Mouse (Mus musculus) heart, embryonic 13.5 days (tissue): ENCODE results near the gene Eef2k. TPM values are rescaled to one million over a fixed set of nuclear protein-coding genes. Genes with fewer than 3 reads are reported as not detected.
"Not testable (repeated sequence)": the region's sequence is repeated elsewhere in the genome, so short reads cannot be mapped to it uniquely, and the experiment has no call there.

Source experiments
- ATAC-seq: fragments of 200-750 bp; cut with Nextera tagmentation; 2 replicates; pipeline ENCODE4 v1.8.0; 2017; ENCODE audit warnings: moderate TSS enrichment; ENCODE audit not compliant: insufficient number of reproducible peaks, low FRiP score, low TSS enrichment; ENCODE audit errors: extremely low read depth
- H3K27ac ChIP-seq: fragments of 300-500 bp; sonication (generic); replicated peaks from 2 replicates; pipeline ENCODE4 v1.5.1; 2015; ENCODE audit warnings: moderate library complexity, mild to moderate bottlenecking, inconsistent platforms
- H3K27me3 ChIP-seq: fragments of 300-500 bp; sonication (generic); replicated peaks from 2 replicates; pipeline ENCODE4 v1.6.1; 2015; ENCODE audit warnings: mild to moderate bottlenecking, inconsistent platforms
- H3K36me3 ChIP-seq: fragments of 300-500 bp; sonication (generic); 2 replicates; pipeline ENCODE4 v1.6.1; 2015; ENCODE audit warnings: mild to moderate bottlenecking, inconsistent platforms
- H3K4me1 ChIP-seq: fragments of 300-500 bp; sonication (generic); 2 replicates; pipeline ENCODE4 v1.6.1; 2015; ENCODE audit warnings: inconsistent platforms
- H3K4me2 ChIP-seq: fragments of 300-500 bp; sonication (generic); 2 replicates; pipeline ENCODE4 v1.6.1; 2015; ENCODE audit warnings: inconsistent platforms, mild to moderate bottlenecking, moderate library complexity
- H3K4me3 ChIP-seq: fragments of 300-500 bp; sonication (generic); 2 replicates; pipeline ENCODE4 v1.5.1; 2015; ENCODE audit warnings: moderate library complexity, mild to moderate bottlenecking, inconsistent platforms
- H3K9ac ChIP-seq: fragments of 300-500 bp; sonication (generic); 2 replicates; pipeline ENCODE4 v1.6.1; 2015; ENCODE audit warnings: inconsistent platforms, mild to moderate bottlenecking, moderate library complexity
- H3K9me3 ChIP-seq: fragments of 300-500 bp; sonication (generic); 2 replicates; pipeline ENCODE4 v1.6.1; 2016; ENCODE audit warnings: inconsistent platforms
- WGBS: fragments of 180-500 bp; shearing (Covaris S2); methylation state at CpG from one replicate; pipeline ENCODE4 v1.1.7; 2015; ENCODE audit warnings: mixed read lengths; 5-methylcytosine and 5-hydroxymethylcytosine counted together
- polyA plus RNA-seq: library from polyadenylated mRNA; unstranded; fragments of >200 nt; fragmentation: Nextera tagmentation; extraction: Ambion mirVana; gene quantifications from 2 replicates; pipeline ENCODE4 v1.2.1, GENCODE M21; 2015

The Eef2k gene
- polyA plus RNA-seq, 1 experiment from 2014 or later, result 16.3 TPM

- H3K4me1 ChIP-seq, H3K9me3 ChIP-seq, ATAC-seq, H3K4me3 ChIP-seq, H3K9ac ChIP-seq, H3K4me2 ChIP-seq, H3K27ac ChIP-seq, H3K27me3 ChIP-seq, H3K36me3 ChIP-seq: not testable (repeated sequence)
- WGBS, result 77% methylated on average over 6 of the region's 6 CpGs
Observed at GRCm38 (mm10) chr7:120911268-120911667, 68.6 kb downstream of the Eef2k start.

GRCm38 (mm10) chr7:120913332-120913731 is 70.7 kb downstream of the Eef2k start:
- Histone ChIP-seq H3K4me3 (no peak overlapping the region), H3K9me3 (no peaks in the 10 kb centered on the region), H3K27ac (no peak overlapping the region), H3K4me2 (no peak overlapping the region), H3K9ac (no peak overlapping the region), H3K27me3 (no peaks in the 10 kb centered on the region), H3K36me3 (no peaks in the 10 kb centered on the region), H3K4me1 (peaks cover under 1% of the 10 kb centered on the region)
- ATAC-seq, result no peak
- WGBS, result 25% methylated on average over 1 of the region's 1 CpGs

- H3K4me3 ChIP-seq, result peak overlapping the region; percentile 85; the same call in 1 of the 2 replicates
- no peak overlapping the region for H3K27ac ChIP-seq
- H3K9ac ChIP-seq, result no peak overlapping the region
- peak overlapping the region; percentile 55 for H3K4me2 ChIP-seq
- peaks cover 16% of the 10 kb centered on the region for H3K4me1 ChIP-seq
- no peaks in the 10 kb centered on the region for H3K36me3 ChIP-seq
- ATAC-seq, result no peak
- 42% methylated on average over 11 of the region's 11 CpGs for WGBS
- H3K9me3 ChIP-seq, result no peaks in the 10 kb centered on the region
- no peaks in the 10 kb centered on the region for H3K27me3 ChIP-seq
Observed at GRCm38 (mm10) chr7:120916262-120916875, 73.7 kb downstream of the Eef2k start.

GRCm38 (mm10) chr7:120917279-120917591 is 74.6 kb downstream of the Eef2k start:
- H3K36me3 ChIP-seq, result no peaks in the 10 kb centered on the region; the same call in 1 of the 2 replicates
- ATAC-seq, result no peak
- no peak overlapping the region for H3K27ac ChIP-seq
- peak overlapping the region; percentile 55 for H3K4me2 ChIP-seq
- no peaks in the 10 kb centered on the region for H3K27me3 ChIP-seq
- 10% methylated on average over 12 of the region's 12 CpGs for WGBS
- no peaks in the 10 kb centered on the region for H3K9me3 ChIP-seq
- peak overlapping the region; percentile 85 for H3K4me3 ChIP-seq
- no peak overlapping the region for H3K9ac ChIP-seq
- peaks cover 16% of the 10 kb centered on the region for H3K4me1 ChIP-seq

- ATAC-seq, result peak; percentile 88
- Histone ChIP-seq H3K4me2 (peak within 1 kb of the TSS; percentile 89), H3K4me3 (peak within 1 kb of the TSS; percentile 85), H3K9me3 (no peaks in the 10 kb centered on the region), H3K27me3 (no peaks in the 10 kb centered on the region), H3K4me1 (peaks cover 16% of the 10 kb centered on the region), H3K36me3 (peaks cover 5% of the 10 kb centered on the region; the same call in 1 of the 2 replicates), H3K27ac (peak within 1 kb of the TSS; percentile 90), H3K9ac (peak within 1 kb of the TSS; percentile 95)
- under 1% methylated on average over 99 of the region's 102 CpGs for WGBS
Observed at GRCm38 (mm10) chr7:120917592-120918461, 75.2 kb downstream of the Eef2k start, which contains the start of gene Polr3e. TSS of gene Polr3e (plus strand) at chr7:120917744.

DNA sequence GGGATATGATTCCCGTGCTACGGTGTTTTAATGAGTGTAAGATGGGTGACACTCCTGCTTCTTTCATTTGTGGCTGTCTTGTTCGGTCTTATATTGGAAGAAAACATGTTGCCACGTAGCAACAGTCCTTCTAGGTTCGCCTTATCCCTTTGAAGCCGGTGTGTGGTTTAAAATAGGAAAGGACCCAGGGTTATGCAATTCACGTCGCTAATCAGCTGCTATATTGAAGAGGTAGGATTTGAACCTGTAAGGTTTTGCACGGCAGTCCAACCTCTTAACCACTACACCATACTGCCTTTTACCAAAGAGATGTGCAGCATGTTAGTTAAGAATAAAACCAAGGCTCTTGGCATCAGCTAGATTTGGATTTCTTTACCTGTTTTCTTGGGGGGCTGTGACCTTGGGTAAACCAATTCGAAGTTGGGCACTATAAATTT is 75.9 kb downstream of the Eef2k start:
- Histone ChIP-seq H3K9me3 (no peaks in the 10 kb centered on the region), H3K27ac (peak overlapping the region; percentile 90), H3K4me1 (peaks cover 16% of the 10 kb centered on the region), H3K9ac (peak overlapping the region; percentile 95), H3K4me2 (peak overlapping the region; percentile 89), H3K27me3 (no peaks in the 10 kb centered on the region), H3K4me3 (peak overlapping the region; percentile 85), H3K36me3 (peaks cover 10% of the 10 kb centered on the region)
- ATAC-seq, result no peak
- 8% methylated on average over 10 of the region's 10 CpGs for WGBS

- no peak for ATAC-seq
- 90% methylated on average over 7 of the region's 7 CpGs for WGBS
- H3K9me3 ChIP-seq, result no peaks in the 10 kb centered on the region
- no peaks in the 10 kb centered on the region for H3K4me1 ChIP-seq
- no peak overlapping the region for H3K4me2 ChIP-seq
- H3K27ac ChIP-seq, result no peak overlapping the region
- no peak overlapping the region for H3K9ac ChIP-seq
- H3K27me3 ChIP-seq, result no peaks in the 10 kb centered on the region
- H3K36me3 ChIP-seq, result peaks cover 100% of the 10 kb centered on the region
- no peak overlapping the region for H3K4me3 ChIP-seq
Observed at GRCm38 (mm10) chr7:120933110-120933509, 90.5 kb downstream of the Eef2k start.

DNA sequence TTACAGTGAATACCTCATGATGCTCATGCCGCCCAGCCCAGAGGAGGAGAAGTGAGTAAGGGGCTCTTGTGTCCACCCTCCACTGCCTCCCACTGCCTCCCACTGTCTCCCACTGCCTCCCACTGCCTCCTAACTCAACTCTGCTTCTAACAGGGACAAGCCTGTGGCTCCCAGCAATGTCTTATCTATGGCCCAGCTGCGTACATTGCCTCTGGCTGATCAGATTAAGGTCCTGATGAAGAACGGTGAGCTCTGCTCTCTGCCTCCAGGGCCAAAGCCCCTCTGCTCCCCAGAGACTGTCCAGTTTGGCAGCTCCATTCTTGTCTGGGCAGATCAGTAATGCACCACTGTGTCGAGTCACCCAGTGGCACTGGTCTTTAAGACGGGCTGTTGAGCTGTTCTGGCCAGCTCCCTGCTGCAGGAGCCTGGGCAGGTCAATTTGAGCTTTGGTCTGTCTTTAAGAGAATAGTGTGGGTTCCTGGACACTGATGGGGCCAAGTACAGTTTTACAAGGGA is 91.1 kb downstream of the Eef2k start:
- Histone ChIP-seq H3K4me2 (no peak overlapping the region), H3K27ac (no peak overlapping the region), H3K9ac (no peak overlapping the region), H3K36me3 (peaks cover 100% of the 10 kb centered on the region), H3K27me3 (no peaks in the 10 kb centered on the region), H3K9me3 (no peaks in the 10 kb centered on the region), H3K4me3 (no peak overlapping the region), H3K4me1 (no peaks in the 10 kb centered on the region)
- no peak for ATAC-seq
- 71% methylated on average over 5 of the region's 5 CpGs for WGBS

- no peaks in the 10 kb centered on the region for H3K9me3 ChIP-seq
- WGBS, result 29% methylated on average over 5 of the region's 5 CpGs
- no peak overlapping the region for H3K4me3 ChIP-seq
- H3K36me3 ChIP-seq, result peaks cover 100% of the 10 kb centered on the region
- H3K27ac ChIP-seq, result no peak overlapping the region
- no peak overlapping the region for H3K4me2 ChIP-seq
- no peak overlapping the region for H3K9ac ChIP-seq
- no peaks in the 10 kb centered on the region for H3K27me3 ChIP-seq
- no peak for ATAC-seq
- H3K4me1 ChIP-seq, result no peaks in the 10 kb centered on the region
Observed at GRCm38 (mm10) chr7:120934716-120935115, 92.1 kb downstream of the Eef2k start.

- Histone ChIP-seq H3K9me3 (no peaks in the 10 kb centered on the region), H3K4me3 (no peak overlapping the region), H3K27ac (no peak overlapping the region), H3K27me3 (no peaks in the 10 kb centered on the region), H3K4me2 (no peak overlapping the region), H3K36me3 (peaks cover 100% of the 10 kb centered on the region), H3K4me1 (no peaks in the 10 kb centered on the region), H3K9ac (no peak overlapping the region)
- no peak for ATAC-seq
- 79% methylated on average over 4 of the region's 4 CpGs for WGBS
Observed at GRCm38 (mm10) chr7:120936522-120936921, 93.9 kb downstream of the Eef2k start.

GRCm38 (mm10) chr7:120938206-120938605 is 95.6 kb downstream of the Eef2k start:
- Histone ChIP-seq H3K4me3 (no peak overlapping the region), H3K36me3 (peaks cover 100% of the 10 kb centered on the region), H3K9ac (no peak overlapping the region), H3K9me3 (no peaks in the 10 kb centered on the region), H3K27ac (no peak overlapping the region), H3K4me2 (no peak overlapping the region), H3K27me3 (no peaks in the 10 kb centered on the region), H3K4me1 (no peaks in the 10 kb centered on the region)
- 87% methylated on average over 9 of the region's 9 CpGs for WGBS
- ATAC-seq, result no peak
